Mouse (Mus musculus) intestine, embryonic 14.5 days (tissue): Measurements from ENCODE around the gene Traf3ip2. TPM values are rescaled to one million over a fixed set of nuclear protein-coding genes. Genes with fewer than 3 reads are reported as not detected.

Experiments used
- ATAC-seq: fragments of 200-750 bp; cut with Nextera tagmentation; replicated peaks from 2 replicates; pipeline ENCODE4 v1.8.0; 2017; ENCODE audit warnings: low read depth, moderate number of reproducible peaks, moderate TSS enrichment, moderate library complexity; ENCODE audit not compliant: low FRiP score, low TSS enrichment
- DNase-seq: peaks from one replicate; pipeline ENCODE4 v3.0.0-alpha.2; 2018; ENCODE audit warnings: low spot score
- H3K27ac ChIP-seq: fragments of 300-500 bp; sonication (generic); 2 replicates; pipeline ENCODE4 v1.5.1; 2014; ENCODE audit warnings: low read depth, mild to moderate bottlenecking, control low read depth
- H3K27me3 ChIP-seq: fragments of 300-500 bp; sonication (generic); replicated peaks from 2 replicates; pipeline ENCODE4 v1.6.1; 2014; ENCODE audit warnings: low read length, control low read depth; ENCODE audit not compliant: control insufficient read depth, insufficient read depth
- H3K36me3 ChIP-seq: fragments of 300-500 bp; sonication (generic); 2 replicates; pipeline ENCODE4 v1.6.1; 2014; ENCODE audit warnings: low read length, control low read depth; ENCODE audit not compliant: control insufficient read depth, insufficient read depth
- H3K4me1 ChIP-seq: fragments of 300-500 bp; sonication (generic); replicated peaks from 2 replicates; pipeline ENCODE4 v1.6.1; 2014; ENCODE audit warnings: low read length, control low read depth, mixed read lengths; ENCODE audit not compliant: control insufficient read depth, insufficient read depth
- H3K4me2 ChIP-seq: fragments of 300-500 bp; sonication (generic); 2 replicates; pipeline ENCODE4 v1.6.1; 2014; ENCODE audit warnings: low read length
- H3K4me3 ChIP-seq: fragments of 300-500 bp; sonication (generic); 2 replicates; pipeline ENCODE4 v1.5.1; 2014; ENCODE audit warnings: low read depth, low read length, control low read depth, mixed read lengths
- H3K9ac ChIP-seq: fragments of 300-500 bp; sonication (generic); 2 replicates; pipeline ENCODE4 v1.6.1; 2014; ENCODE audit warnings: mild to moderate bottlenecking, low read length
- H3K9me3 ChIP-seq: fragments of 300-500 bp; sonication (generic); 2 replicates; pipeline ENCODE4 v1.6.1; 2016; ENCODE audit warnings: low read length, control low read depth; ENCODE audit not compliant: control insufficient read depth
- WGBS: fragments of 180-500 bp; shearing (Covaris S2); extraction: QIAGEN DNeasy Blood & Tissue Kit; methylation state at CpG from one replicate; pipeline ENCODE4 v1.1.7; 2014; 5-methylcytosine and 5-hydroxymethylcytosine counted together
- polyA plus RNA-seq: library from polyadenylated mRNA; unstranded; fragments of >200 nt; fragmentation: Nextera tagmentation; extraction: Ambion mirVana; gene quantifications from 2 replicates; pipeline ENCODE4 v1.2.1, GENCODE M21; 2014

Traf3ip2 gene
- polyA plus RNA-seq, 1 experiment from 2014 or later: 28.5 TPM

- H3K4me3 ChIP-seq: no peak overlapping the region
- WGBS: 66% methylated on average over 14 of the region's 14 CpGs
- H3K9ac ChIP-seq: no peak overlapping the region
- ATAC-seq: no peak
- DNase-seq: no peak
- H3K4me1 ChIP-seq: peaks cover 29% of the 10 kb centered on the region
- no peaks in the 10 kb centered on the region for H3K27me3 ChIP-seq
- H3K4me2 ChIP-seq: no peak overlapping the region
- H3K9me3 ChIP-seq: no peaks in the 10 kb centered on the region
- no peak overlapping the region for H3K27ac ChIP-seq
- H3K36me3 ChIP-seq: peaks cover 24% of the 10 kb centered on the region
Measured at GRCm38 (mm10) chr10:39631627-39632026, 18.9 kb downstream of the Traf3ip2 start.

DNA sequence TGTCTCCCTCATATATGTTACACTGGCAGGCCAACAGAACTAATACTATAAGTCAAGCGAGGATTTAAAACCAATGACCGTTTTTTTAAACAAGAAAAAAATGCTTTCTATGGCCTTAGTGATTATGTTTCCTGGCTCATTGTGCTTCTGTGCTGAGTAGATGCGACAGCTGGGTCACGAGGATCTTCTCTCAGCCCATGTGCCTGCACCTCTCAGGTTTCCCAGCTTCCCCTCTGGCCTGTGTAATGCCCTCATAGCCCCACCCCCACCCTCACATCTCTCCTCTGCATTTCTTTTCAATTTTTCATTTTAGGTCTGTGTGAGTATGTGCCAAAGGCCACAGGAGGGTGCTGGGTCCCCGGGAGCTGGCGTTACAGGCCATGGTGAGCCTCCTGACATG is 20.6 kb downstream of the Traf3ip2 start:
- H3K4me2 ChIP-seq: no peak overlapping the region
- 79% methylated on average over 6 of the region's 6 CpGs for WGBS
- no peaks in the 10 kb centered on the region for H3K9me3 ChIP-seq
- peaks cover 30% of the 10 kb centered on the region for H3K36me3 ChIP-seq
- H3K9ac ChIP-seq: no peak overlapping the region
- no peak for ATAC-seq
- H3K4me1 ChIP-seq: peaks cover 26% of the 10 kb centered on the region
- H3K4me3 ChIP-seq: no peak overlapping the region
- no peak overlapping the region for H3K27ac ChIP-seq
- no peaks in the 10 kb centered on the region for H3K27me3 ChIP-seq
- no peak for DNase-seq

DNA sequence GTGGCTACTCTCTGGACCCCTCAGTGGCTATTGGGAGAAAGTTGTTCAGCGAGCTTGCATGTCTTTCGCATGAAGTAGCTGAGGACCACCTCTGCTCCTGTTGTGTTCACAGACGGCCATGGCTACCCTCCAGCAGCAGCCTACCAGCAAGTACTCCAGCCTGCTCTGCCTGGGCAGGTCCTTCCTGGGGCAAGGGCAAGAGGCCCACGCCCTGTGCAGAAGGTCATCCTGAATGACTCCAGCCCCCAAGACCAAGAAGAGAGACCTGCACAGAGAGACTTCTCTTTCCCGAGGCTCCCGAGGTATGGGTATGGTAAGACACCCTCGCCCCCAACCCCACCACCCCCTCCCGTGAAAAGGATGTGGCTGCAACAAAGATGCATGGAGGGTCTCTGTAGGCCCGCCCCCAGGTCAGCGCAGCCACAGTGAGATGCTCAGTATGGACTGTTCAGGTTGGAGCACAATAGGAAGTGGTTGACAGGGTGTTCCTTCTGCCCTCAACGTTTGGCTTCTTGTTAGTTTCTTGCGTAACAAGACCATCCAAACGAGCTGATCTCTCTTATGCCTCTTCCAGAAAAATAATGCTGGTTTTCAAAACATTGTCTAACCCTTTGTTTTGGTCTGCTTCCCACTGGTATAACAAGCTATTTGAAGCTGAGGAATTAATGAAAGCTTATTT is 21.8 kb downstream of the Traf3ip2 start:
- H3K36me3 ChIP-seq: peaks cover 41% of the 10 kb centered on the region
- WGBS: 89% methylated on average over 13 of the region's 13 CpGs
- no peak overlapping the region for H3K27ac ChIP-seq
- no peak overlapping the region for H3K4me2 ChIP-seq
- H3K9me3 ChIP-seq: no peaks in the 10 kb centered on the region
- H3K4me1 ChIP-seq: peaks cover 22% of the 10 kb centered on the region
- no peak overlapping the region for H3K4me3 ChIP-seq
- H3K9ac ChIP-seq: no peak overlapping the region
- no peaks in the 10 kb centered on the region for H3K27me3 ChIP-seq
- no peak for DNase-seq
- ATAC-seq: no peak

DNA sequence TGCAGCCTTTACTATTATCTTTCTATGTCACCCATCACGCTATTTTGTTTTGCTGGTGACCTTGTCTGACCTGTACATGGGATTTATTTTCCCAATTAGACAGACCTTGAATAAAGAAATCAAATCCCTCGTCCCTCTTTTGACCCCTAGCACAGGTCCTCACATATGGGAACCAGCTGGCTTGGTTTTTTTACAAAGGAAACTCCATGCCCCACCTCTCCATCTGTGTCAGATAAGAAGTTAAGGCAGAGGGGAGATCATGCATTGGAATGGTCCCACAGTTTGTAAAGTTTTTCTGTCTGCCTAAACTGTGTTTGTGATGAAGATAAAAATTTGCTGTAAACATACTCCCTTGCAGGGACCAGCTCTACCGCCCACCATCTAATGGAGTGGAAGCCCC is 26.1 kb downstream of the Traf3ip2 start:
- no peak overlapping the region for H3K4me2 ChIP-seq
- H3K4me1 ChIP-seq: peaks cover 15% of the 10 kb centered on the region; the same call in 1 of the 2 replicates
- H3K36me3 ChIP-seq: peaks cover 65% of the 10 kb centered on the region
- no peaks in the 10 kb centered on the region for H3K9me3 ChIP-seq
- no peaks in the 10 kb centered on the region for H3K27me3 ChIP-seq
- no peak overlapping the region for H3K9ac ChIP-seq
- 50% methylated on average over 3 of the region's 3 CpGs for WGBS
- H3K27ac ChIP-seq: no peak overlapping the region
- DNase-seq (no peak), ATAC-seq (no peak)
- no peak overlapping the region for H3K4me3 ChIP-seq

GRCm38 (mm10) chr10:39639783-39640182 is 27.0 kb downstream of the Traf3ip2 start:
- Histone ChIP-seq H3K27me3 (no peaks in the 10 kb centered on the region), H3K4me3 (no peak overlapping the region), H3K4me1 (peaks cover 15% of the 10 kb centered on the region; the same call in 1 of the 2 replicates), H3K36me3 (peaks cover 63% of the 10 kb centered on the region), H3K4me2 (no peak overlapping the region), H3K27ac (no peak overlapping the region), H3K9ac (no peak overlapping the region), H3K9me3 (no peaks in the 10 kb centered on the region)
- ATAC-seq (no peak), DNase-seq (no peak)
- 83% methylated on average over 5 of the region's 5 CpGs for WGBS

- Histone ChIP-seq H3K9ac (no peak overlapping the region), H3K4me3 (no peak overlapping the region), H3K9me3 (no peaks in the 10 kb centered on the region), H3K4me1 (peaks cover 15% of the 10 kb centered on the region; the same call in 1 of the 2 replicates), H3K36me3 (peaks cover 65% of the 10 kb centered on the region), H3K27ac (peak overlapping the region; percentile 54; the same call in 1 of the 2 replicates), H3K4me2 (no peak overlapping the region), H3K27me3 (no peaks in the 10 kb centered on the region)
- WGBS: 18% methylated on average over 4 of the region's 4 CpGs
- no peak for DNase-seq
- ATAC-seq: no peak; the same call in 1 of the 2 replicates
Measured at GRCm38 (mm10) chr10:39640817-39641226, 28.1 kb downstream of the Traf3ip2 start.

DNA sequence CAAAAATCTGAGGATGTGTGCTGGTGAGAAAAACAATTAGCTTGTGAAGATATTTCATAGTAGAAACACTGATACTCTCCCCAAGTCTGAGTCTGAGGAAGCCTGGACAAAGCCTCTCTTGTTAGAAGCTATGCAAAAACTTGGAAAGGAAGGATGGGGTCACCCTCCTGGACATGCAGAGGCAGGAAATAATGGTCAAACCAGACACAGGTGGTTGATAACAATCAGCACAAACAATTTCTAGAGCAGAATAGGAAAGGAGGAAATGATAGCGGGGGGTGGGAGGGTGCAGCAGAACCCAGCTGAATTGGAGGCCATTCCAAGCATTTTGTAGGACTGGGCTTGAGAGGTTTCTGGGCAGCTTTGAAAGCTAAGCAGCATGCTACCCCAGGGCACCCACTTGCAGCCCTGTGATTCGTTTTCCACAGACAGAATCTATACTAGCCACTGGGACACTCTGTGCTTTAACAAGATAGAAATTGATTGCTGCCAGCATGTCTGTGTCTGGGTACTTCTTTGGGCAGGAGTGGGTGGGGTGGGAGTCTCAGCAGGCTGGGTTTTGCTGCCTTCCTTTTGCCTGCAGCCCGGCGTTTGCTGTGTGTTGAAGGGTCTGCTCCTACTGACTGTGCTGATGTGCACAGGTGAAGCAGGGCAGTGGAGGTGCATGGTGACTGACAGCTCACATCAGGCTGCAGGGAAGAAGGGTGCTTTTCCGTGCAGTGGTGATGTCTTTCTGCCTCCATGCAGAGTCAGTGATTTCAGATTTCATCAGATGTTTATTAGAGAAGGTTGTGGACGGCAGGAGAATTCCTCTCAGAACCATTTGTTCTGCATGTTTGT is 33.3 kb downstream of the Traf3ip2 start:
- Histone ChIP-seq H3K4me3 (no peak overlapping the region), H3K27ac (peak overlapping the region; percentile 71), H3K36me3 (peaks cover 58% of the 10 kb centered on the region), H3K4me2 (0 out of 2 replicates have a peak overlapping the region, but pooled peaks have one; percentile 2), H3K27me3 (no peaks in the 10 kb centered on the region), H3K9ac (no peak overlapping the region), H3K4me1 (peaks cover 20% of the 10 kb centered on the region), H3K9me3 (no peaks in the 10 kb centered on the region)
- 30% methylated on average over 6 of the region's 6 CpGs for WGBS
- ATAC-seq (no peak), DNase-seq (no peak)

DNA sequence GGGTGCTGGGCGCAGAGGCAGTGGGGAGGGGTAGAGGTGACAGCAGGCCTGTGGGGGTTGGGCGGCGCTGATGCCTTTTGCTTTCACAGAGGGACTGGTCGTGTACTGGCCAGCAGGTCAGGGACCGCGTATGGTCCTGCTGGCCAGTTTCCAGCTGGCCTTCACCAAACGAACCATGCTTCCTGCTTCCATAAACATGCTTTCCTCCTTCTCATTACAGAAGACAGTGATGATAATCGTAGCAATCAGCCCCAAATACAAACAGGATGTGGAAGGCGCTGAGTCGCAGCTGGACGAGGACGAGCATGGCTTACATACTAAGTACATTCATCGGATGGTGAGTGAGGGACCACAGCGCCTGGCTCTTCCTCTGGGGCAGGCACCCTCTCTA is 33.9 kb downstream of the Traf3ip2 start:
- peak overlapping the region; percentile 2; the same call in 1 of the 2 replicates for H3K4me2 ChIP-seq
- H3K4me1 ChIP-seq: peaks cover 17% of the 10 kb centered on the region
- no peak overlapping the region for H3K4me3 ChIP-seq
- no peaks in the 10 kb centered on the region for H3K27me3 ChIP-seq
- H3K27ac ChIP-seq: peak overlapping the region; percentile 71
- no peaks in the 10 kb centered on the region for H3K9me3 ChIP-seq
- DNase-seq (no peak), ATAC-seq (0 out of 2 replicates have a peak, but pooled peaks have one; percentile 40)
- peaks cover 64% of the 10 kb centered on the region for H3K36me3 ChIP-seq
- H3K9ac ChIP-seq: no peak overlapping the region
- WGBS: 21% methylated on average over 14 of the region's 14 CpGs
